Mouse (Mus musculus): ENCODE results near the gene Rasgef1b. TPM values are rescaled to one million over a fixed set of nuclear protein-coding genes. Genes with fewer than 3 reads are reported as not detected.

The Rasgef1b gene
- polyA plus RNA-seq, 1 experiment from 2014 or later, result 39.7 TPM

GRCm38 (mm10) chr5:99496157-99496453 is 232.8 kb downstream of the Rasgef1b start:
- Histone ChIP-seq H3K36me3 (no peaks in the 10 kb centered on the region), H3K4me1 (peaks cover 13% of the 10 kb centered on the region; the same call in 1 of the 2 replicates), H3K4me3 (no peak overlapping the region), H3K27ac (no peak overlapping the region), H3K9me3 (no peaks in the 10 kb centered on the region), H3K9ac (no peak overlapping the region), H3K4me2 (replicated peaks) (no peak overlapping the region), H3K27me3 (replicated peaks) (no peaks in the 10 kb centered on the region)
- ATAC-seq (ENCODE audit: low FRiP score, low read depth), result peak; percentile 53; the same call in 1 of the 2 replicates
- WGBS, result 8% methylated on average over 1 of the region's 1 CpGs

DNA sequence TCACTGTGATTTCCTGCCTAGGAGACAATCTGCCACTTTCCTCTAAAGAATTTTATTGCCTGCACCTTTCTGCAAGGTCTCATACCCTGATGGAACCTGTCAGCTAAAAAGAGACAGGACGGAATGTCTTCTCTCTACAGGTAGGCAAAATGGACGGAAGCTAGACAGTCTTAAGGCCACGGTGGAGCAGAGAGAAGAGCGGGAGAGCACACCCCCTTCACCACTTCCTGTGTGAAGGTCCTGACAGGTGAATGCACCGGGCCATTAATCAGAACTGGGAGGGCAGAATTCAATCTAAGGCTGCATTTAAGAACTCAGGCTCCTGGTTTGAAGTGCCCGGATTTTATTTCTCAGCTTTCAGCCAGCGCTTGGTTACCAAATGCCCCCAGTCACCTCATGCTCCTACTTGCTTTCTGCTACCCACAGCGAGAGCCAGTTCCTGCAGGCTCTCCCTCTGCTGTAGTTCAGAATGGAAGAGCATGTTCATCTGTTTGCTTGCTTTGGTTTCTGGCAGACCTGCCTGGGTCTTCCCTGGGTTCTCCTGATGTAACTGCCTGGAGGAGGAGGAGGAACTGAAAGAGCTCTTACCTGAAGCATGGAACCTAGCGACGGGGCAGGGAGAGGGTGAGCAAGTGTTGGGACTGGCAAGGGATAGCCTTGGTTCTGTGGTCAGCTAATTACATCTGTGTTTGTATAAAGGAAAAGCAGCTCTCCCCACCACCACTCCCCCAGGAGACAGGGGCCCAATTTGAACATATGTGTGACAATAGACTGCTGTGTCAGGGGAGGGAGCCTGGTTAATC is 233.3 kb downstream of the Rasgef1b start:
- WGBS, result 69% methylated on average over 10 of the region's 10 CpGs
- H3K9ac ChIP-seq, result no peak overlapping the region
- no peaks in the 10 kb centered on the region for H3K36me3 ChIP-seq
- ATAC-seq (ENCODE audit: low FRiP score, low read depth), result peak; percentile 33; the same call in 1 of the 2 replicates
- no peak overlapping the region for H3K4me2 ChIP-seq (replicated peaks)
- no peaks in the 10 kb centered on the region for H3K9me3 ChIP-seq
- peaks cover 13% of the 10 kb centered on the region; the same call in 1 of the 2 replicates for H3K4me1 ChIP-seq
- H3K4me3 ChIP-seq, result no peak overlapping the region
- H3K27ac ChIP-seq, result no peak overlapping the region
- H3K27me3 ChIP-seq (replicated peaks), result no peaks in the 10 kb centered on the region

- no peak overlapping the region for H3K9ac ChIP-seq
- H3K4me1 ChIP-seq, result peaks cover 13% of the 10 kb centered on the region; the same call in 1 of the 2 replicates
- H3K36me3 ChIP-seq, result no peaks in the 10 kb centered on the region
- no peak overlapping the region for H3K4me2 ChIP-seq (replicated peaks)
- no peak for ATAC-seq (ENCODE audit: low FRiP score, low read depth)
- H3K9me3 ChIP-seq, result no peaks in the 10 kb centered on the region
- no peak overlapping the region for H3K27ac ChIP-seq
- 83% methylated on average over 9 of the region's 9 CpGs for WGBS
- no peaks in the 10 kb centered on the region for H3K27me3 ChIP-seq (replicated peaks)
- no peak overlapping the region for H3K4me3 ChIP-seq
Observed at GRCm38 (mm10) chr5:99493861-99494260, 235.0 kb downstream of the Rasgef1b start.

DNA sequence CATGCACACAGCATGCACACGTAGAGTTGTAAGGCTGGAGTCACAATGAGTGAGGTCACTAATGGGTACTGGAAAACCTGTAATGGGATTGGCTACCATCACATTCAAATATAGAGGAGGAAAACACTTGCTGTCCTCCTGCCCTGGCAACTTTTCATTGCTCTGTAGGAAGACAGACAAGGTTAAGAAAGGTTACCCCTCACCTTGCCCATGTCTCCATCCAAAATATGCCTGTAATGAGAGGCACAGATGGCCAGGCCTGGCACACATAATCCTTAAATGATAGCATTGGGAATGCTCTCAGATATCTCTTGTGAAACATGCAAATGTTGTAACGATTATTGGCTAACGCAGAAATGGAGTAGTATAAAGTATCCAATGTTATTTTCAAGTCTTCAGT is 235.8 kb downstream of the Rasgef1b start:
- Histone ChIP-seq H3K4me3 (no peak overlapping the region), H3K4me2 (replicated peaks) (no peak overlapping the region), H3K9me3 (no peaks in the 10 kb centered on the region), H3K9ac (no peak overlapping the region), H3K27me3 (replicated peaks) (no peaks in the 10 kb centered on the region), H3K27ac (no peak overlapping the region), H3K4me1 (peaks cover 13% of the 10 kb centered on the region; the same call in 1 of the 2 replicates), H3K36me3 (no peaks in the 10 kb centered on the region)
- no peak for ATAC-seq (ENCODE audit: low FRiP score, low read depth)
- WGBS, result 83% methylated on average over 3 of the region's 3 CpGs

DNA sequence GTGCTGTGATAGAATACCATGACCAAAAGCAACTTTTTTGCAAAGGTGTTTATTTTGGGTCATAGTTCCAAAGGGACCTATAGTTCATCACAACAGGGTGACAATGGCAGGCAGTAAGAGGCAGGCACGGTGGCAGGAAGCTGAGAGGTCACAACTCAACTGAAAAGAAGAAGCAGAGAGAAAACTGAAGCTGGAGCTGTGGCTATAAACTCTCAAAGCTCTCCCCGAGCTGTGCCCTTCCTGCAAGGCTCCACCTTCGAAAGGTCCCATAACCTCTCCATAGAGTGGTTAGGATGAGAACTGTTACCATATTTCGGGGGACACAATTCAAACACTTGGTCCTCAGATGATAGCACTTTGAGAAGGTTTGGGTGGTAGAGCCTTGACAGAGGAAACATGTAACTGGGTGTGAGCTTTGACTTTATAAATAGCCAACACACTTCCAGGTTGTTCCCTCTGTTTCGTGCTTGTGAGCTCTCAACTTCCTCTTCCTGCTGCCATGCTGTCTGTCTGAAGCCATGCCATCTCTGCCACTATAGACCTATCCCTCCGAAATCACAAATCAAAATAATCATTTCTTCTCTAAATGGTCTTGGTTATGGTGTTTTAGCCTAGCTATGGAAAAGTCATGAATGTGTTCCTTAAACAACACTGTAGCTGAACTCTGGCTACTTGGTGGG is 240.2 kb downstream of the Rasgef1b start:
- Histone ChIP-seq H3K36me3 (no peaks in the 10 kb centered on the region), H3K27ac (no peak overlapping the region), H3K27me3 (replicated peaks) (no peaks in the 10 kb centered on the region), H3K9me3 (no peaks in the 10 kb centered on the region), H3K9ac (no peak overlapping the region), H3K4me1 (0 out of 2 replicates have a peak, but pooled peaks cover 5% of the 10 kb centered on the region), H3K4me3 (no peak overlapping the region), H3K4me2 (replicated peaks) (no peak overlapping the region)
- ATAC-seq (ENCODE audit: low FRiP score, low read depth), result no peak
- WGBS, result 81% methylated on average over 6 of the region's 6 CpGs

- Histone ChIP-seq H3K9me3 (no peaks in the 10 kb centered on the region), H3K36me3 (no peaks in the 10 kb centered on the region), H3K4me3 (no peak overlapping the region), H3K9ac (no peak overlapping the region), H3K27me3 (replicated peaks) (no peaks in the 10 kb centered on the region), H3K27ac (no peak overlapping the region), H3K4me1 (0 out of 2 replicates have a peak, but pooled peaks cover 5% of the 10 kb centered on the region), H3K4me2 (replicated peaks) (no peak overlapping the region)
- 61% methylated on average over 5 of the region's 5 CpGs for WGBS
- ATAC-seq (ENCODE audit: low FRiP score, low read depth), result no peak
Observed at GRCm38 (mm10) chr5:99487009-99487858, 241.6 kb downstream of the Rasgef1b start.

GRCm38 (mm10) chr5:99483162-99483561 is 245.7 kb downstream of the Rasgef1b start:
- Histone ChIP-seq H3K27me3 (replicated peaks) (no peaks in the 10 kb centered on the region), H3K36me3 (no peaks in the 10 kb centered on the region), H3K9ac (no peak overlapping the region), H3K9me3 (no peaks in the 10 kb centered on the region), H3K4me3 (no peak overlapping the region), H3K27ac (no peak overlapping the region), H3K4me1 (peaks cover 23% of the 10 kb centered on the region), H3K4me2 (replicated peaks) (no peak overlapping the region)
- 89% methylated on average over 5 of the region's 5 CpGs for WGBS
- ATAC-seq (ENCODE audit: low FRiP score, low read depth), result no peak

DNA sequence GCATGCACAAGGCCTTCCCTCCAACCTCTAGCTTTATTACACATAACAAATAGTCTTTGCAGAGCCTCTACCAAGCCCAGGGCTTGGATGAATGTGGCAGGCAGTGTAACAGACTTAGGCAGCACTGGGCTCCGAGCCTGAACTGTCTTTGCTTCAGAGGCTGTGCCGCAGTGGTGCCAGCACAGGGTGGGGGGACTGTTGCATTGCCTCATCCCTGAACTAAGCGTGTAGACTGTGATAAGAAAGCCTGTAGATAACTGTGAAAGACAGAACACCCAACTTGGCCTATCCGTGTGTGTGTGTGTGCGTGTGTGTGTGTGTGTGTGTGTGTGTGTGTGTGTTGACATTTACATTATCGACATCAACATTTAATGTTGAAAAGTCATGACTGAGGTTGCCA is 246.3 kb downstream of the Rasgef1b start:
- no peak overlapping the region for H3K27ac ChIP-seq
- H3K4me2 ChIP-seq (replicated peaks), result no peak overlapping the region
- 94% methylated on average over 6 of the region's 6 CpGs for WGBS
- H3K4me1 ChIP-seq, result peaks cover 23% of the 10 kb centered on the region
- no peaks in the 10 kb centered on the region for H3K36me3 ChIP-seq
- no peak overlapping the region for H3K4me3 ChIP-seq
- no peaks in the 10 kb centered on the region for H3K9me3 ChIP-seq
- H3K27me3 ChIP-seq (replicated peaks), result 0 out of 2 replicates have a peak, but pooled peaks cover 3% of the 10 kb centered on the region
- H3K9ac ChIP-seq, result no peak overlapping the region
- ATAC-seq (ENCODE audit: low FRiP score, low read depth), result no peak

DNA sequence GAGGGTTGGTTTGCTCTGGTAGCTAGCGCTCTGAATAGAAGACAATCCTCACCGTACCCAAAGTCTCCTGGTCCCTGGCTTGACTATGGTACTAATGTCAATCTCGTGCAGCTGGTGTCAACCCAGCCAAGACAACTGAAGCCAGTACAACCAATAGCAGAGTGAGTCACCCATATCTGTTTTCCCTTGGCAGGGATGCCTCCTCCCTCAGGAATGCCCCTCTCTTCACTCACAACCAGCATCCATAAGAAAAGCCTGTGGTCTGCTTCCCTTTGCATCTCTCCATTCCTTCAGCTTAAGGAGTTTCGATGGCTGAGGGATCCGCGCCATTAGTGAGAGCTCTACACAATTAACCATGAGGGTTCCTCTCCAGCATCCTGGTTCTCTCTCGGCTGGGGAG is 246.8 kb downstream of the Rasgef1b start:
- Histone ChIP-seq H3K4me1 (peaks cover 21% of the 10 kb centered on the region), H3K9ac (no peak overlapping the region), H3K9me3 (no peaks in the 10 kb centered on the region), H3K36me3 (no peaks in the 10 kb centered on the region), H3K27me3 (replicated peaks) (0 out of 2 replicates have a peak, but pooled peaks cover 3% of the 10 kb centered on the region), H3K4me2 (replicated peaks) (no peak overlapping the region), H3K4me3 (no peak overlapping the region), H3K27ac (no peak overlapping the region)
- 92% methylated on average over 7 of the region's 7 CpGs for WGBS
- no peak for ATAC-seq (ENCODE audit: low FRiP score, low read depth)

GRCm38 (mm10) chr5:99480078-99481031 is 248.5 kb downstream of the Rasgef1b start:
- no peak overlapping the region for H3K9ac ChIP-seq
- ATAC-seq (ENCODE audit: low FRiP score, low read depth), result no peak
- H3K4me1 ChIP-seq, result peaks cover 18% of the 10 kb centered on the region
- no peak overlapping the region for H3K4me3 ChIP-seq
- 0 out of 2 replicates have a peak overlapping the region, but pooled peaks have one; percentile 50 for H3K27ac ChIP-seq
- H3K4me2 ChIP-seq (replicated peaks), result peak overlapping the region; percentile 54
- no peaks in the 10 kb centered on the region for H3K36me3 ChIP-seq
- 73% methylated on average over 6 of the region's 6 CpGs for WGBS
- H3K27me3 ChIP-seq (replicated peaks), result 0 out of 2 replicates have a peak, but pooled peaks cover 3% of the 10 kb centered on the region
- no peaks in the 10 kb centered on the region for H3K9me3 ChIP-seq

All from neural tube, embryonic 12.5 days (tissue).